Mouse (Mus musculus) erythroid progenitor cell, adult 5-6 weeks (primary cell): ENCODE measurements around the gene Taar7d. TPM values are rescaled to one million over a fixed set of nuclear protein-coding genes. Genes with fewer than 3 reads are reported as not detected.
"Not testable (repeated sequence)": the region's sequence is repeated elsewhere in the genome, so short reads cannot be mapped to it uniquely, and the experiment has no call there.

Experiments
- ATAC-seq: replicated peaks from 2 replicates; pipeline ENCODE4 v1.8.0; 2016; ENCODE audit warnings: moderate number of reproducible peaks, mild to moderate bottlenecking, moderate TSS enrichment, inconsistent platforms; ENCODE audit not compliant: poor library complexity, low FRiP score, severe bottlenecking
- total RNA-seq, 2 experiments: library from RNA; stranded (forward) in 1 of 2; stranded (reverse) in 1 of 2; fragments of 150-400 nt in 1 of 2; fragments of 186-747, 209-891 nt in 1 of 2; gene quantifications; 2 replicates each; pipeline versions ENCODE4 v1.2.3 to v1.2.4; 2015 to 2017; ENCODE audit warnings: low replicate concordance in 2 of 2

Taar7d gene
- not detected in 2 replicates for total RNA-seq (2015; ENCODE audit: low replicate concordance)
- total RNA-seq (2017; ENCODE audit: low replicate concordance), result not detected in 2 replicates

- no peak for ATAC-seq
These were observed at the start of gene Taar7d for GRCm38 (mm10) chr10:24026922-24027321. Gene Taar7d (plus strand): TSS chr10:24027222.

- ATAC-seq, result no peak
These were observed 49.1 kb upstream of the Taar7d start for GRCm38 (mm10) chr10:23977958-23978357.

GRCm38 (mm10) chr10:23978901-23979705 lies 47.9 kb upstream of the Taar7d start:
- peak; percentile 61 for ATAC-seq

- ATAC-seq, result no peak
These were observed 41.5 kb upstream of the Taar7d start, which contains the start of gene Taar6 for GRCm38 (mm10) chr10:23985546-23985945. Gene Taar6 (minus strand): TSS chr10:23985646.

GRCm38 (mm10) chr10:23986419-23986818 lies 40.6 kb upstream of the Taar7d start:
- ATAC-seq, result no peak

GRCm38 (mm10) chr10:23993381-23993780 lies 33.6 kb upstream of the Taar7d start, which contains the start of gene Taar7a:
Gene Taar7a (minus strand): TSS chr10:23993481.
- no peak for ATAC-seq

GRCm38 (mm10) chr10:23999639-24000038 lies 27.4 kb upstream of the Taar7d start, which contains the start of gene Taar7b:
Gene Taar7b (plus strand): TSS chr10:23999939.
- ATAC-seq, result no peak

GRCm38 (mm10) chr10:24006442-24006841 lies 20.6 kb upstream of the Taar7d start:
- peak; percentile 56; the same call in 1 of the 2 replicates for ATAC-seq

- ATAC-seq, result peak; percentile 82
These were observed 20.0 kb upstream of the Taar7d start for GRCm38 (mm10) chr10:24007034-24007433.

- ATAC-seq, result peak; percentile 61; the same call in 1 of the 2 replicates
These were observed 18.9 kb upstream of the Taar7d start for GRCm38 (mm10) chr10:24008143-24008542.

- no peak for ATAC-seq
These were observed 4.3 kb downstream of the Taar7d start for GRCm38 (mm10) chr10:24031347-24031746.

- ATAC-seq, result no peak
These were observed 10.3 kb downstream of the Taar7d start, which contains the start of gene Taar7e for GRCm38 (mm10) chr10:24037314-24037713. Gene Taar7e (plus strand): TSS chr10:24037614.

- ATAC-seq, result peak; percentile 89
These were observed 13.3 kb downstream of the Taar7d start for GRCm38 (mm10) chr10:24040120-24040869.

GRCm38 (mm10) chr10:24049210-24049609 lies 22.2 kb downstream of the Taar7d start, which contains the start of gene Taar7f:
Gene Taar7f (plus strand): TSS chr10:24049510.
- no peak for ATAC-seq

GRCm38 (mm10) chr10:24052039-24052438 lies 25.0 kb downstream of the Taar7d start:
- peak; percentile 39; the same call in 1 of the 2 replicates for ATAC-seq

GRCm38 (mm10) chr10:24058986-24059385 lies 32.0 kb downstream of the Taar7d start:
- no peak for ATAC-seq

- not testable (repeated sequence) for ATAC-seq
These were observed 47.7 kb downstream of the Taar7d start for GRCm38 (mm10) chr10:24074751-24075150.

- not testable (repeated sequence) for ATAC-seq
These were observed 49.2 kb downstream of the Taar7d start, which contains the start of gene Taar8a for GRCm38 (mm10) chr10:24076200-24076599. Gene Taar8a (plus strand): TSS chr10:24076500.
